Mouse (Mus musculus): ENCODE measurements around the gene Mapkap1.
"Not testable (repeated sequence)": the region's sequence is repeated elsewhere in the genome, so short reads cannot be mapped to it uniquely, and the experiment has no call there.

Mapkap1 gene

DNA sequence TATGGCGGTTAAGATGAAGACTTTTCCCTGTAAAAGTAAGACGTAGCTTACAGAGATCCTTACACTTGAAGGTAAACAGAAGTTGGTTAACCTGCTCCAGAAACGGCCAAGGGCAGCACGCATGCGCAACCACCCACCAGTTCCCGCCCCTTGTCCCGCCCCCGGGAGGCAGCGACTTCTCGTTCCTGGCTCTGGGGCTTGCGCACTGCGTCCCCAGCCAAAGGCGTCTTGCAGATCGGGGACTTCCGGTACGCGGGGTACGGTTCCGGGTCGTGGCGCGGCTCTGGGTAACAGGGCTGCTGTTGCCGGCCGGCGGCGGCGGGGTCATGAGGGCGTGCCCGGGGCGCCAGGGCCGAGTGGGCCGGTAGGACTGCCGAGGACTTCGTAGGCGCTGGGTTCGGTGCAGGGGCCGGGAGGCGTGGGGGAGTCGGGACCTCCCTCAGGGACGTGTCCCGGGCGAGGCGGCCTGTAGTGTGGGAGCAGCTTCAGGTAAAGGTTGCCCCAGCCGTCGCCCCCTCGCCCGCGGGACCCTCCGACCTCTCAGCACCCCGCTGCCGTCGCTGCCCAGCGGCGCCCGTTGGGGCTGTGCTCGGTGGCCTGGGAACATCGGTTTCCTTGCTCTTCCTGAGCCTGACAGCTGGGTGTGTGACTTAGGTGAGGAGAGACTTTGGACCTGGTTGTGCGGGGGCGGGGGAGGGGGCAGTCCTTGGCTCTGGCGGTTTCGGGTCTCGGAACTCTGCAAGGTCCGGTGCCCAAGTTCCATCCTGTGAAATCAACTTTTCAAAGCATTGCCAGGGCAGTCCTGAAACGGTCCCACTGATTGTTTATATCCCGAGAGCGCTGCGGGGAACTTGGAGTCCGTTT lies at the start of gene Mapkap1:
TSS of gene Mapkap1 (plus strand) at position 171 of the 864 bp plus-strand sequence.
- DNase-seq: peak; percentile 98

DNA sequence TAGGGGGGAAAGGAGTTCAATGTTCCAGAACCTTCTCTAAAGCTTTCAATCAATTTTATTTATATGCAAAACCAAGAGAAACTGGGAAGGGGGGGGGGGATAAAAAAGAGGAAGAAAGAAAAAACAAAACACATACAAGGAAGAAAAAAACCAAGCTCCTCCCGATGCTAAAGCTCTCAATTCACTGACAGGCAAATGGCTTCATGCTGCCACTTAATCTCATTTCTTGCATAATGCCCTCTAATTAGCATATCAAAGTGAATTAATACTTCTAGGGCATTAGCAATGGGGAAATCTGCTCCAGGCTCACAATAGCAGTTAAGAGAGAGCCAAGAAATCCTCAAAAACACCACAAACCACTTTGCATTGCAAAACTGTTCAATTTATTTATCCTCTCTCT lies 42.9 kb upstream of the Mapkap1 start:
- DNase-seq: no peak

DNA sequence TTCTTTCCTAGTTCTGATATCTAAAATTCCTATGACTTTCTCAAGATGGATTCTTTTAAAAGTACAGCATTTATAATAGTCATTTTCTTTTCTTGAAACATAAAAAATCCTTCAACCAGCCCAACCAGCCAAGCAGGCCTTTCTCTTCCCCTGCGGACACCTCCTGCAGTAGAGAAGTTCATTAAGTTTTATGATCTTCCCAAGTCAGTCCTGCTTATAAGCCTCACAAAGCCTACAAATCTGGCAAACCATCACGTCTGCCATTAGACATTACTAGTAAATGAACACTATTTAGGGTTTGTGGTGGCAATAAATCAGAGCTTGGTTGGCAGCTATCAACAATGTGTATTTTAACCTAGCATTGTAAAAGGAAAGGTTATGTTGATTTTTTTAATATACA lies 39.5 kb upstream of the Mapkap1 start:
- DNase-seq: no peak

DNA sequence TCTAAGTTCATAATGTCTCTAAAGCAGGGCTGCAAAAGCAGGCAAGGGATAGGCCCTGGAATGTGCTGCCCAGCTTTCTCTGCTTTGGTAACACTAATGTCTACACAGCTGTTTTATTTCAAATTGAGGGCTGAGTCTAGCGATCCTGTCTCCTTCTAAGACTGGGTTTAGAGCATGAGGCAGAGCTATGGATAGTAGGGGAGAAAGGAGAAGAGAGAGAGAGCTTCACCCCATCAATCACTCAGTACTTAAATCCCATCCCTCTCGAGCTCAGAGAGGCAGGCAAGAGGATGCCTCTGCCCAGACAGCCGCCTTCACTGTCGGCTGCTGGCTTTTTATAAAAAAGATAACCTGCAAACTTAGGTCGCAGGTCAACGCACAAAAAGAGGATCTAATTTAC lies 38.2 kb upstream of the Mapkap1 start:
- DNase-seq: no peak

DNA sequence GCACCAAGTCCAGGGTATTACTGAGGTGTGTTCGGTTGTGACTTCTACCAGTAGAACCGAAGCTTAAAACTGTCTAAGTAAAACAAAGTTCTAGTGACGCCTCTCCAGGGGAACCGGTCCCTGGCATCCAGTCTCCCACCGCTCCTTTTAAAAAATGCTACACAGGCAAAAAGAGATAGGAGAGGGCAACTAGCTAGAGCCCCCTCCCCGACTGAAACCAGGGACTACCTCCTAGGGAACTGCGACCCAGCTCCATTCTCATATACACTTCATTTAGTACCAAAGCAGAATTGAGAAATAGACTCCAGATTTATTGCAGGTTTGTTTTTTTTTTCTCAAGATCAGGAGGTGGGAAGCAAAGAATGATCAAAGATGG lies 36.2 kb upstream of the Mapkap1 start:
- no peak for DNase-seq

DNA sequence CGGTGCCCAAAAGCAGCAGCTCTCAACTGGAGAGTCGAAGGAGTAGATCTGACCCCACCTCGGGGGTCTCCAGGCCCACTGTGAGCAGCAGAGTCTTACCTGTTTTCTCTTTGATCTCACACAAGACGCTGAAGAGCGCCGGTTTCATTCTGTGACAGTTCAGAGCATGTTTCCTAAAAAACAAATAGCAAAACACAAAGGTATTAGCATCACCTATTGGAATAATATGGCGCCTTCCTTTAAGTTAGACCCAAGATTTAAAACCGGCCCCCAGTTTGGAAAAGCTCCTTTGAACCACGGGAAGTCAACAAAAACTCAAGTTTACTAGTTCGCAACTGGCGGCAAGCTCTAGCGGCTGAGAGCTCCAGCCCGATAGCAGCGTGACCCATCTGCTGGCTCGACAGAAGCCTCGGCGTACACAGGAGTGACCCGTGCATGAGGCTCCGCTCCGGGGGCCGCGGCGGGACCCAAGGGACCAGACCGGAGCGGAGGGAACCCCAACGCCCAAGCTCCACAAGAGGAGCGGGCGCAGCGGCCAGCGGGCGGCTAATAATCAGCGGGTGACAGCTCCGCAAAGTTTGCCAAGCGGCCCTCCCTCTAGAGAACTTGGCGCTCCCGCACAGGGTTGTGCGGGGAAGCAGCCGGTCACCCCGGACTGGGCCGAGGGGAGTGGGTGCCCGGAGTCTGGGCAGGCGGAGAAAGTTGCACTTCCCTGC lies 35.7 kb upstream of the Mapkap1 start:
- peak; percentile 23 for DNase-seq

DNA sequence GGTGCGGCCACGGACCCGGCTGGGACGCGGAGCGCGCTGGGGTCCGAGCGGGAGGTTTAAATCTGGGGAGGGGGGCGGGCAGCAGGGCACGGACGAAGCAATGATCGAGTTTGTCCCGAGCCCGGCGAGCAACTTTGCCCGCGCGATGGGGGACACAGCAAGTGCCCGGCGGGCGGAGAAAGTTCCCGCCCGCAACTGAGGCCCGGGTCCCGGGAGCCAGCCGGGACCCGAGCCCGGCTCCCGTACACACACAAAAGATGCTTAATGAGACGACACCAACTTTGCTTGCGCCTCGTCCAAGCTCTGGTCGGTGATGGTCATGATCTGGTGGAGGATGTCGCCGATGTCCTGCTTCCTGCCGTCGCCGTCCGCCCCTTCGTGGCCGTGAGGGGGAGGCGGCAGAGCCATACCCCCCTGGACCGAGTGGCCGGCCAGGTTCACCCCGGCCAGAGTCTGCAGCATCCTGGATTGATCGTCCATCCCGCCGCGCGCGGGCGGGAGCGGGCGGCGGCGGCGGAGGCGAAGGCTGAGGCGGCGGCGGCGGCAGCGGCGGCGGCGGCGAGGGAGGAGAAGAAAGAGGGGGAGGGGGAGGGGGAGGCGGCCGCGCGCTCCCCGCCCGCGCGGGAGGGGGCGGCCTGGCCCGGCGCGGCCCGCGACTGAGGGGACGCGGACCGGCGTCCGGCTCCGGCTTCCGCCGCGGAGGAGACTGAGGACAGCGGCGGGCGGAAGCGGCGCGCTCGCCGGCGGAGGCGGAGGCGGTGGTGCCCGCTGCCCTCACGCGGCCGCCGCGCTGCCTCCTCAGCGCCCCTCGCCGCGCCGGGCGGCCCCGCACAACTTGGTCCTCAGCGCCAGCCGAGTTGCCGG lies 34.9 kb upstream of the Mapkap1 start:
- peak; percentile 23 for DNase-seq

DNA sequence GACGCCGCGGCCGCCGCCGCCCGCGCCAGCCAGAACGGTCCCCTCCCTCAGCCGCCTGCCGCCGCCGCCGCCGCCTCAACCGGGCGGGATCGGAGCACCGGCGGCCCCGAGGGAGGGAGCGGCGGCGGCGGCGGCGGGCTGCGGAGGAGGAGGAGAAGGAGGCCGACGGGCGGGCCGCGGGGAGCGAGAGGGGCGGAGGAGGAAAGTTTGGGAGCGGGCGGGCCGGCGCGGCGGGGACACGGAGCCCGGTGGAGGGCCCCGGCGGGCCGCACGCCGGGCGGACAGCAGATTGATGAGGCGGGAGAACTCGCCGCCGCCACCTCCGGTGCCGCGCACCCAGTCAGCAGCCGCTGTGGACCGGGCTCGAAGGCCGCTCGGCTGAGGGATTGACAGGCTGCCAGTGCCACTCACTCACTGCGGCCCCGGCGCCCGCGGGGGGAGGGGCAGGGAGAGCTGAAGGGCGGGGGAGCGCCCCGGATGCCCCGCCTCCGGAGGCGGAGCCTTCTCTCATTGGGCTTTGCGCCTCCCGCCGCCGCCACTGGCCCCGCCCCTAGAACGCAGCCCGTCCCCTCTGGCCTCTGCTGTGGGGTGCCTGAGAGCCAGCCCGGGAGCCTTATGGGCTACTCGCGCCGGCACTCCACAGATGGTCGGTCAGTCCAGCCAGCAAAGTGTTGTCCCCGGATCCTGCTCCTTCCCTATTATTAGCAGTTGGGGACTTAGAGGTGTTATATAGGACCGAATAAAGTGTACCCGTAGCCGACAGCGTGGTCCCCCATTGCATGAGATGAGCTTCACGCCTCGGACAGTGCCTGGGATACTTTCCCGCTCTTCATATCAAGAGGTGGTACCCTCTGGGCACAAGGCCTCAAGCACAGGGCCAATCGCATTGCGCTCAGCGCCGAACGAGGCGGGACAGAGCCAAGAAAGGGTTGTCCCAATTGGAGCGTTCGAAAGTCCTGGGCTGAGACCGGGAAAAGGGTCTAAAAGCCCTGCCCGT lies 34.0 kb upstream of the Mapkap1 start, which contains the start of gene Pbx3:
TSS of gene Pbx3 (minus strand) at position 838 of the 997 bp plus-strand sequence.
- peak; percentile 97 for DNase-seq

DNA sequence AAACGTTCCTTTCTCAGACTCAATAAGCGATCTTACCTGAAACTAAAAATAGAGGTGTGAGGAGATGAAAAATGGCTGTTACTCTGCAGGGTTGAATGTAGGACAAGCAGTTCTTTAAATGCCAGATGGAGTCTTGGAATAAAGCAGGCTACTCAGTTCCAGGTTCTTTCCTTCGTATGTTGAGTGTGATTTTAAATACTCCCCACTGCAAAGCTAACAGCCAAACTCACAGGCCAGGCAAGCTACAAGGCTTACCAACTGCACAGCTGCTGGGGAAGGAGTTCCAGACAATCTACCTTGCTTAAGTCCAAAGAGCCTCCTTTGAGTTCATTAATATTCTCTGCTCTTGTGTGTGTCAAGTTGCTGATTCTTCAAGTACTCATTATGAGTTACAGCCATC lies 32.7 kb upstream of the Mapkap1 start:
- no peak for DNase-seq

DNA sequence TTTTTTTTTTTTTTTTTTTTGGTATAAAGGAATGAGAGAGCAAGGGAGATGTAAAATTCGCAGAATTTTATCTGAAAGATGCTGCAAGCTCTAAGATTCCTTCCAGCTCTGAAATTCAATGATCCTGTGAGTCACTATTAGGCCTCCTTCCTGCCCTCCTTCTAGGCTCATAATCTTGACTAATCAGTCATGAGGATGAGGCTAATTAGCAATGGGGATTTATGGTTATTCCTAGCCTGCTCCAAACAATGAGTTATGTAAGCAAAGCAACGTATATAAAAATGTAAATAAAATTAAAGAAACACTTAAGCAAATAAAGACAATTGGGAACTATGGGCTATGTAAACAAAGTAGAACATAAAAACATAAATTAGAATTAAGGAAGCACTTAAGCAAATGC lies 32.2 kb upstream of the Mapkap1 start:
- DNase-seq: no peak

DNA sequence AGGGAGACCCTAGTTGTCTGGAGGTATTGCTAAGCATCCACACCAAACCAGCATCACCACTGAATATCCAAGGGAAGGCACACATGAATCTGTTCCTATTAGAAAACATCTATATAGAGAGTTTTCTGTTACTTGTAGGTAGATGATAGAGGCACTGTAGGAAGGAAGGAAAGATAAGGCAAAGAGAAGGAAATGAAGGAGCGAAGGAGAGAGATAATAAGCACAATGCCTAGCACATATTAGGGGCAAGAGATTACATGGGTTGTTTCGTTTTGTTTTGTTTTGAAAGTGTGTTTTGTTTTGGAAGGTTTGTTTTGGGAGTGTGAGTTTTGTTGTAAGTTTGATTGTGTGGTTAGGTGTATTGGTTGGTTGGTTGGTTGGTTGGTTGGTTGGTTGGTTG lies 27.6 kb upstream of the Mapkap1 start:
- no peak for DNase-seq

DNA sequence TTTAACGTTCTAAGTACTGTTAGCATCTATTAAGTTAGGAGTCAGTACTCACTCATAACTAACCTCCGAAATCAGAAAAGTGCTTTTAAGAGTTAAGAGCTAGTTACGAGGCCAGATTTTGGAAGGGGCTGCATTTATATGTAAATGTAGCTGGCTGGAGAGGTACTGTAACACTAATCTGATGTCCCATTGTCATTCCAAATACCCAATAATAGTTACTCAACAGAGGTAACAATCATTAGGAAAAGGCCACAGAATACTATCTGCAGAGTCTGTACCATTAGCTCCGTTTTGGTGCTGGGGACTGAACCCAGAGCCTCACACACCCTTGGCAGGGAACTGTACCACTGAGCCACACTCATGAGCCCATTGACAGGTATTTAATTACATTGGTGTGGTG lies 7.0 kb upstream of the Mapkap1 start:
- no peak for DNase-seq

DNA sequence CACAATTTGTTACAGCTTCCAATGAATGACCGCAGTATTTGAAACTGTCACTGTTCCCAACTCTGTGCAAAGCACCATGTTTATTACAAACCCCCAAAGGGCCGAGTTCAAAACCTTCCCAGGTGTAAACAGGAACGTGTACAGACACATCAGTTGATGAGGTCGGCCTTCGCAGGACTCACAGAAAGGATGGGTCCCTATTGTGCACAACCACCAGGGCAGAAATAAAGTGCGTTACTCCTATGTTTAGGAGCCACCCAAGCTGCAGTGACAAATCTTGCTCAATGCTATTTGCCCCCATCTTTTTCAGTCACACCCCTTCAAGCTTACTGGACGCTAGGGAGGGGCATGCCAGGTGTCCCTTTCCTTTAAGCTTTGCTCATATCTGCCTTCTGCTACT lies 1.0 kb downstream of the Mapkap1 start:
- DNase-seq: no peak

DNA sequence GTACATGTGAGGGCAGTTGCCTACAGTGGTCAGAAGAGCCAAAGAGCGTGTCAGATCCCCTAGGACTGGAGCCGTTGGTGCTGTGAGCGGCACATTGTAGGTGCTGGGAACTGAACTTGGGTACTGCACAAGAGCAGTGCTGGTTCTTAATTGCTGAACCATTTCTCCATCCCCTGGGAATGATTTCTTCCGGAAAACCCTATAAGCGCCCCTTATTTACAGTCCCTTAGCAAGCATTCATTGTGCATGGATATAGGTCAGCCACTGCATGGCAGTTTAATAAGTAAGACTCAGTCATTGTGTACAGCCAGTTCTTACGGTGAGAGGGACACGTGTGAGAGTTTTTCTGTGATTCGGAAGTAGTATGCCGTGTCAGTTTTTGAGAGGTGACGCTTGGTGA lies 1.8 kb downstream of the Mapkap1 start:
- no peak for DNase-seq

DNA sequence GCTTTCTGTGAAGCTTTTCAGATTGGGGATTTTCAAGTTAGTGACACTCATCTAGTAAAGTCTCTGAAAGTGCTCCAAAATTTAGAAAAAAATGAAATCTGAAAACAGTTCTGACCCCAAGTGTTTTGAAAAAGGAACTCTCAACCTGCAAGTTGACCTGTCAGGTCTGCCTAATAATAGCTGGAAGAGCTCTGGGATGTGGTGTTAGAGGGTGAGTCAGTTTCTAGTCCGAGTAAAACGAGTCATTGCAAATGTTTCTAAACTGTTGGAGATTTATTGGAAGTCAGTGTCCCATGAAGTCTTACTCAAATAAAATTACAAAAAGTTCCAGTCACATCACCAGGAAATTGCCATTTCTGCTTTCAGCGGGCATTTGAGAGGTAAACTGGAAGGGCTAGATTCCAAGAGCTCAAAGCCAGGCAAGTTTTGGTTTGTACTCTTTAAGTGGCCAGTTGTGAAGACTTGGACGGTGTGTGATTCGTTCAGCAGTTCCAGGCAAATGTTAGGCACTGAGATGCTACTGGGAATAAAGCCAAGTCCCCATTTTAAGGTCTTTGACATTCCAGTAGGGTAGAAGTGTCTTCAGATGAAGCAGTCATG lies 3.3 kb downstream of the Mapkap1 start:
- DNase-seq: no peak

DNA sequence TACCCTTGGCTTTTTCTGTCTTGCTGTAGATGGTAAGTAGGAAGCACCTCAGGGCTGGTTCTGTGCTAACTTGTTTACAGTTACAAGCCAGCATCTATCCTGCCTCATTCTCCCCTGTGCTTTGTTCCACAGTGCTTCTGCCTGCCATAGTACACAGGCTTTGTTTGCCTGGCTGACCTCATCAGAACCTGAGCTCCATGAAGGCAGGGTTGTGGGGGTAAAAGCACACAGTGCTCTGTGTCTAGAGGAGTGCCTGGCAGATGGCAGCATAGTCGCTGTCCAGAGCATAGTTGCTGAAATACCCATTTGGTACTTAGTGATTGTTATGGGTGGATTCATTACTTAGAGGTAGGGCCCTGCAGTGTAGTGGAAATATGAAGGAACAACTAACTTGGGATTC lies 13.7 kb downstream of the Mapkap1 start:
- DNase-seq: no peak

DNA sequence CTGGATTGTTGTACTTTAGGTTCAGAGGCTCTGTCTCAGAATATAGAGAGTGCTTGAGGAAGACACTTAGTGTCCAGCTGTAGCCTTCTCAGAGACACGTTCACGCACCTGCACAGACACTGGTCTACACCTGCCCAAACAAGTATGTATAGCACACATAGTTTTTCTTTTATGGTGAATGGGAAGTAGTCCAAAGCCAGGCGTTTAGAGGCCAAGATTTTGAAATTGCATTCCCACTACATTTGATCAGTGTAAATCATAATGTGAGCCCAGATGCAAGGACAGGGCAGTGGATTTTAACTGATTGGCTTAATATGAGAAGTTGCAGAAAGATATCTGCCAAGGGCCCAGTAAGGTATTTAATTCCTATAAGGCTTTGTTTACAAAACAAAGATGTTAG lies 17.6 kb downstream of the Mapkap1 start:
- no peak for DNase-seq

DNA sequence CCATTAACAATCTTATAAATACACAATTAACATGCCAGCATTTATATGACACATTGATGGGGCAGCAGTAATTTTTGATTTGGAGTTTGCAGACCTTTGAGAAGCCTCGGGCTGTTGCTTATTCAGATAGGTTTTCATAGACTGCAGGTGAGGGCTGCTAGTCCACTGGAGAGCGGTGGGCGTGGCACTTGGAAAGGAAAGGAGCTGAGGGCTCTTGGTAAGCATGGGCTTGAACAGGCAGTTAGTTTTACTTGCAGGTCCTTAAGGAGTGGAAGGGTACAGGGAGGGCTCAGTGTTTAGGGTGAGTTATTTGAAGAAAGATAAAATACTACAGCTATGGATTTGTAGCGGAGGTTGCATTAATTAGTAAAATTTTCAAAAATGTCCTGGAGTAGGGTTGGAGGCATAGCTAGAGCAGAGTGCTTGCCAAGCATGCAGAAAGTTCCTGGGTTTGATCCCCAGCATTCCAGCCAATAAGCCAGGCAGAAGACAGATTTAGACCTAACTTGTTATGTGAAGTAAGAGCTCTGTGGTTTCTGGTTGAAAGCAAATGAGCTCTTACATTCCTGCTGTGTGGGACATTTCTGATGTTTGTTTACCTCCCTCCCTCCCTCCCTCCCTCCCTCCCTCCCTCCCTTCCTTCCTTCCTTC lies 19.1 kb downstream of the Mapkap1 start:
- peak; percentile 11 for DNase-seq

DNA sequence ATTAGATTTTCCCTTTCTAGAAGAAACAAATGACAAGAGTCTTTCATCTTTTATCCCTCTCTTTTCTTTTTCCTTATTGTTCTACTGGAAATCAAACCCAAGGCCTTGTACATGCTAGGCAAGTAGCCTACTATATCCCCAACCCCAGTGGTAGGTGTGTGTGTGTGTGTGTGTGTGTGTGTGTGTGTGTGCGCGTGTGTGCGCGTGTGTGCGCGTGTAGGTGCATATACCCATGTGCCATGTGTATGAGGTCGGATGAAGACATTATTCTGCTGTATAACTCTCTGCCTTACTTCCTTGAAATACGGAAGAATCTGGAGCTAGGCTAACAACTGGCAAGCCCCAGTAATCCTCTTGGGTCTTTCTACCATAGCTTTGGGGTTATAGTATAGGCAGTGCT lies 24.1 kb downstream of the Mapkap1 start:
- DNase-seq: no peak

DNA sequence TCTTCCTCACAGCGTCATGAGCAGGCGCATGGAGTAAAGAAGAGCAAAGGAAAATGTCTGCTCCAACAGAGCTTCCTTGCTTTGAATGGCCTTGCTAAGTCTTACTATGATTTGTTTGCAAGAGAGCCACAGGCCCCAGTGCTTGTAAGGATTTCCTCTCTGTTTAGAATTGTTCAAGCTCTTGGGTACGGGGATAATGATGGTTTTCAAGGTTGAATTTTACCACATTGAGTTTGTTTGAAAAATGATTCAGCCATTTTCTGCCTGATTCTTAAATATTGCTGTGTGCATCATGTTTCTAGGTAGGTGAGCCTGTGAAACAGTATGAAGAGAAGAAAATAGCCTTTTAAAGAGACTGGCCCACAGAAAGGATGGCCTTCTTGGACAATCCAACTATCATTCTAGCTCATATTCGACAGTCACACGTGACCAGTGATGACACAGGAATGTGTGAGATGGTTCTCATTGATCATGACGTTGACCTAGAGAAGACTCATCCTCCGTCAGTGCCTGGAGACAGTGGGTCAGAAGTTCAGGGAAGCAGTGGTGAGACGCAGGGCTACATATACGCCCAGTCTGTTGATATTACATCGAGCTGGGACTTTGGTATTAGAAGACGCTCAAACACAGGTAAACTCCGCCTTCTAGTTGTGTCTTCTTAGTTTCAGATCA lies 25.3 kb downstream of the Mapkap1 start:
- no peak for DNase-seq

DNA sequence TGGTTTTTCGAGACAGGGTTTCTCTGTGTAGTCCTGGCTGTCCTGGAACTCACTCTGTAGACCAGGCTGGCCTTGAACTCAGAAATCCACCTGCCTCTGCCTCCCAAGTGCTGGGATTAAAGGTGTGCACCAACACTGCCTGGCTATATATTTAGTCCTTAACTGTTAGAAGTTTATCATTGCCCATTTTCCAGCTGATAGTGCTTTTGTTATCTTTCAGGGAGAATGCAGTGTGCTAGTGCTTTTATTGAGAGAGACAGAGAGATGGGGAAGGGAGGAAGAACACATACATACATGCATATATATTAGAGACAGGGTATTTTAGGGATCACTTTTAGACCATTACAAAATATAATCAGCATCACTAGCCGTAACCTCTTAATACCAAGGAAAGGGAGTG lies 26.3 kb downstream of the Mapkap1 start:
- DNase-seq: not testable (repeated sequence)

All from kidney, adult 11 months (tissue).